Mouse (Mus musculus): ENCODE measurements around the gene Tmem221.

Tmem221 gene

GRCm38 (mm10) chr8:71579476-71579875 is 20.8 kb upstream of the Tmem221 start:
- CTCF ChIA-PET: no interaction called here

- CTCF ChIA-PET: no interaction called here
These were observed 20.3 kb upstream of the Tmem221 start for GRCm38 (mm10) chr8:71579009-71579408.

GRCm38 (mm10) chr8:71577856-71578387 is 19.3 kb upstream of the Tmem221 start:
- CTCF ChIA-PET: interaction anchor here (0.7 kb wide), 1 partner anchor 12 kb away, joined by 3 read pairs; no protein-coding TSS in a partner anchor

GRCm38 (mm10) chr8:71575020-71575419 is 16.3 kb upstream of the Tmem221 start:
- CTCF ChIA-PET: interaction anchor here (1.0 kb wide), 1 partner anchor 10 kb away, joined by 3 read pairs; no protein-coding TSS in a partner anchor

GRCm38 (mm10) chr8:71574426-71574825 is 15.8 kb upstream of the Tmem221 start:
- CTCF ChIA-PET: interaction anchor here (1.0 kb wide), 1 partner anchor 9 kb away, joined by 3 read pairs; no protein-coding TSS in a partner anchor

GRCm38 (mm10) chr8:71572847-71573633 is 14.4 kb upstream of the Tmem221 start:
- CTCF ChIA-PET: no interaction called here

- CTCF ChIA-PET: interaction anchor here (0.8 kb wide), 1 partner anchor 705 kb away, joined by 3 read pairs; no protein-coding TSS in a partner anchor
These were observed 13.4 kb upstream of the Tmem221 start for GRCm38 (mm10) chr8:71572077-71572476.

GRCm38 (mm10) chr8:71570291-71570954 is 11.8 kb upstream of the Tmem221 start:
- CTCF ChIA-PET: no interaction called here

GRCm38 (mm10) chr8:71569366-71570290 is 11.0 kb upstream of the Tmem221 start:
- CTCF ChIA-PET: interaction anchor here (0.6 to 1.6 kb wide), 3 partner anchors 21 to 619 kb away, joined by 3 to 6 read pairs (median 4); no protein-coding TSS in a partner anchor

GRCm38 (mm10) chr8:71568941-71569340 is 10.3 kb upstream of the Tmem221 start:
- CTCF ChIA-PET: interaction anchor here (0.6 to 1.6 kb wide), 3 partner anchors 22 to 85 kb away, joined by 3 to 6 read pairs (median 6); no protein-coding TSS in a partner anchor

- CTCF ChIA-PET: interaction anchor here (0.6 to 1.6 kb wide), 3 partner anchors 23 to 85 kb away, joined by 3 to 6 read pairs (median 6); no protein-coding TSS in a partner anchor
These were observed 9.8 kb upstream of the Tmem221 start, which contains the start of gene Slc27a1 for GRCm38 (mm10) chr8:71568387-71568937. TSS of gene Slc27a1 (plus strand) at chr8:71568882.

- CTCF ChIA-PET: interaction anchor here (0.6 kb wide), 1 partner anchor 19 kb away, joined by 4 read pairs; no protein-coding TSS in a partner anchor
These were observed 8.9 kb upstream of the Tmem221 start for GRCm38 (mm10) chr8:71567587-71567986.

- CTCF ChIA-PET: no interaction called here
These were observed 7.8 kb upstream of the Tmem221 start, which contains the start of gene Nxnl1 for GRCm38 (mm10) chr8:71566501-71566900. TSS of gene Nxnl1 (minus strand) at chr8:71566601.

- CTCF ChIA-PET: interaction anchor here (0.6 kb wide), 1 partner anchor 71 kb away, joined by 4 read pairs; no protein-coding TSS in a partner anchor
These were observed 5.3 kb upstream of the Tmem221 start for GRCm38 (mm10) chr8:71563992-71564391.

GRCm38 (mm10) chr8:71562751-71563150 is 4.1 kb upstream of the Tmem221 start:
- CTCF ChIA-PET: interaction anchor here (0.7 to 1.6 kb wide), 5 partner anchors 22 to 98 kb away, joined by 3 to 5 read pairs (median 4); no protein-coding TSS in a partner anchor

- CTCF ChIA-PET: interaction anchor here (0.6 to 1.6 kb wide), 3 partner anchors 16 to 99 kb away, joined by 3 to 4 read pairs (median 4); no protein-coding TSS in a partner anchor
These were observed 2.7 kb upstream of the Tmem221 start for GRCm38 (mm10) chr8:71561401-71561800.

GRCm38 (mm10) chr8:71560765-71561164 is 2.1 kb upstream of the Tmem221 start:
- CTCF ChIA-PET: interaction anchor here (1.2 kb wide), 1 partner anchor 69 kb away, joined by 4 read pairs; no protein-coding TSS in a partner anchor

- CTCF ChIA-PET: interaction anchor here (0.7 kb wide), 1 partner anchor 27 kb away, joined by 4 read pairs; no protein-coding TSS in a partner anchor
These were observed 1.4 kb upstream of the Tmem221 start for GRCm38 (mm10) chr8:71560071-71560470.

GRCm38 (mm10) chr8:71558958-71559690 is 453 bp upstream of the Tmem221 start:
- CTCF ChIA-PET: interaction anchor here (0.6 to 1.0 kb wide), 4 partner anchors 28 to 120 kb away, joined by 3 to 4 read pairs (median 3); no protein-coding TSS in a partner anchor
